Mouse (Mus musculus): ENCODE data around the gene Dnmt3b. TPM values are rescaled to one million over a fixed set of nuclear protein-coding genes. Genes with fewer than 3 reads are reported as not detected.
"Not testable (repeated sequence)": the region's sequence is repeated elsewhere in the genome, so short reads cannot be mapped to it uniquely, and the experiment has no call there.

Gene Dnmt3b
- polyA plus RNA-seq, 1 experiment, result 0.98 TPM

- WGBS, result 58% methylated on average over 15 of the region's 15 CpGs
- Histone ChIP-seq H3K4me1 (ENCODE audit: control insufficient read depth, insufficient read depth, insufficient read length, low read length) (no peaks in the 10 kb centered on the region), H3K27me3 (ENCODE audit: control insufficient read depth, insufficient read depth, low read length) (no peaks in the 10 kb centered on the region), H3K27ac (ENCODE audit: insufficient read depth, low read depth, low read length) (no peak overlapping the region), H3K36me3 (ENCODE audit: control insufficient read depth, insufficient read depth, low read length) (no peaks in the 10 kb centered on the region), H3K4me3 (ENCODE audit: low read depth, low read length) (no peak overlapping the region)
- no peak for TF ChIP-seq CTCF (IDR thresholded peaks at IDR 0.05; ENCODE audit: extremely low read depth, insufficient read length, insufficient replicate concordance, low read depth, low read length)
- TF ChIP-seq POLR2A (IDR thresholded peaks at IDR 0.05; ENCODE audit: low read depth, low read length), result no peak
These were observed 10.1 kb upstream of the Dnmt3b start for GRCm38 (mm10) chr2:153638977-153639680.

GRCm38 (mm10) chr2:153642496-153642895 is 6.8 kb upstream of the Dnmt3b start:
- TF ChIP-seq CTCF (IDR thresholded peaks at IDR 0.05; ENCODE audit: extremely low read depth, insufficient read length, insufficient replicate concordance, low read depth, low read length) (no peak), POLR2A (IDR thresholded peaks at IDR 0.05; ENCODE audit: low read depth, low read length) (no peak)

DNA sequence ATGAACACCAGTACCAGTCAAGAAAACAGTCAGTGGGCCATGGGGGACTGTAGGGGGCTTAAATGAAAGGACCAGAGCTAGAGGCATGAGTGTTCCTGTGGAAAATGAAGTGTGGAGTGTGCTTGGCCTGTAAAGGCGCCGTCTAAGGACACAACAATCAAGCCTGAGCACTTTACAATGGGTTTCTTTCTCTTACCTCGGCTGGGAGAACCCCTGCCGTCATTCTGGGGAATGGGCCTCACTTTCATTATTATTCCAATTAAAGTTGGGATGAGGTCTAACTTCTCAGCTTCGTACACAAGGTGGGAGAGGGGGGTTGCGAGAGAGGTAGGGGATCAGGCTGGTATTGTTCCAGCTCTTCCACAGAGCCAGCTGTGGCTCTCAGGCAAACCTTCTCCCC is 6.3 kb upstream of the Dnmt3b start:
- H3K4me3 ChIP-seq (ENCODE audit: low read depth, low read length), result no peak overlapping the region
- H3K27me3 ChIP-seq (ENCODE audit: control insufficient read depth, insufficient read depth, low read length), result no peaks in the 10 kb centered on the region
- no peak overlapping the region for H3K27ac ChIP-seq (ENCODE audit: insufficient read depth, low read depth, low read length)
- TF ChIP-seq CTCF (IDR thresholded peaks at IDR 0.05; ENCODE audit: extremely low read depth, insufficient read length, insufficient replicate concordance, low read depth, low read length) (no peak), POLR2A (IDR thresholded peaks at IDR 0.05; ENCODE audit: low read depth, low read length) (no peak)
- H3K36me3 ChIP-seq (ENCODE audit: control insufficient read depth, insufficient read depth, low read length), result no peaks in the 10 kb centered on the region
- 63% methylated on average over 6 of the region's 6 CpGs for WGBS
- no peaks in the 10 kb centered on the region for H3K4me1 ChIP-seq (ENCODE audit: control insufficient read depth, insufficient read depth, insufficient read length, low read length)

More at GRCm38 (mm10) chr2:153642496-153642895, 6.8 kb upstream of the Dnmt3b start:
- Histone ChIP-seq H3K4me3 (ENCODE audit: low read depth, low read length) (no peak overlapping the region), H3K4me1 (ENCODE audit: control insufficient read depth, insufficient read depth, insufficient read length, low read length) (no peaks in the 10 kb centered on the region), H3K27me3 (ENCODE audit: control insufficient read depth, insufficient read depth, low read length) (no peaks in the 10 kb centered on the region), H3K36me3 (ENCODE audit: control insufficient read depth, insufficient read depth, low read length) (no peaks in the 10 kb centered on the region), H3K27ac (ENCODE audit: insufficient read depth, low read depth, low read length) (no peak overlapping the region)
- WGBS, result 36% methylated on average over 3 of the region's 3 CpGs

DNA sequence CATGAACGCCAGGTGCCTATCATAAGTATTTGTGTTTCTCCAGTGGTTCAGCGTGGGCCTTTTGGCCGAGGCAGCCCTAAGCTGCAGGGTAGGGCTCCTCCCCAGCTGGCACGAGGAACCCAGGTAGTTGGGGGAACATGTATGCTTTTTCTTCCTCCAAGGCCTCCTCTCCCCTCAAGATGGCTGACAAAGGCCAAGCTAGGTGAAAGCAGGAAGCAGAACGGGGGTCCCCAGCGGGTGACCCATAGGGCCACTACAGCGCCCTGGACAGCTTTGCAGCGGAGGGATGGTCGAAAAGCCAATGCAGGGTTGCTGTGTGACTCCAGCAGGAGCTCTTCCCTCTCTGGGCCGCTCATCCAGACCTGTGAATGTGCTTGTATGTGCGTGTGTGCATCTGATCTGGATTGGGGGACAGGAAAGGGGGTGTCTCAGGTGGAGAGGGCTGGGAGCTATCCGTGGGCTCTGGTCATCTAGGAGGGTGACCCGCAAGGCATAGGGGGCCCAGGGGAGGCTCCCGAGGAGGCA is 415 bp upstream of the Dnmt3b start:
- WGBS, result 32% methylated on average over 14 of the region's 14 CpGs

GRCm38 (mm10) chr2:153650014-153650687 is 901 bp downstream of the Dnmt3b start:
- Histone ChIP-seq H3K36me3 (ENCODE audit: control insufficient read depth, insufficient read depth, low read length) (no peaks in the 10 kb centered on the region), H3K27me3 (ENCODE audit: control insufficient read depth, insufficient read depth, low read length) (no peaks in the 10 kb centered on the region), H3K27ac (ENCODE audit: insufficient read depth, low read depth, low read length) (no peak overlapping the region), H3K4me3 (ENCODE audit: low read depth, low read length) (peak overlapping the region; percentile 85), H3K4me1 (ENCODE audit: control insufficient read depth, insufficient read depth, insufficient read length, low read length) (0 out of 2 replicates have a peak, but pooled peaks cover 3% of the 10 kb centered on the region)
- WGBS, result 3% methylated on average over 28 of the region's 28 CpGs
- TF ChIP-seq CTCF (IDR thresholded peaks at IDR 0.05; ENCODE audit: extremely low read depth, insufficient read length, insufficient replicate concordance, low read depth, low read length) (no peak), POLR2A (IDR thresholded peaks at IDR 0.05; ENCODE audit: low read depth, low read length) (no peak)

More for the DNA sequence above, 415 bp upstream of the Dnmt3b start:
- H3K4me1 ChIP-seq (ENCODE audit: control insufficient read depth, insufficient read depth, insufficient read length, low read length), result 0 out of 2 replicates have a peak, but pooled peaks cover 3% of the 10 kb centered on the region
- TF ChIP-seq POLR2A (IDR thresholded peaks at IDR 0.05; ENCODE audit: low read depth, low read length) (no peak), CTCF (IDR thresholded peaks at IDR 0.05; ENCODE audit: extremely low read depth, insufficient read length, insufficient replicate concordance, low read depth, low read length) (no peak)
- H3K27me3 ChIP-seq (ENCODE audit: control insufficient read depth, insufficient read depth, low read length), result no peaks in the 10 kb centered on the region
- H3K36me3 ChIP-seq (ENCODE audit: control insufficient read depth, insufficient read depth, low read length), result no peaks in the 10 kb centered on the region
- H3K4me3 ChIP-seq (ENCODE audit: low read depth, low read length), result peak overlapping the region; percentile 85
- H3K27ac ChIP-seq (ENCODE audit: insufficient read depth, low read depth, low read length), result no peak overlapping the region

- TF ChIP-seq POLR2A (IDR thresholded peaks at IDR 0.05; ENCODE audit: low read depth, low read length) (no peak), CTCF (IDR thresholded peaks at IDR 0.05; ENCODE audit: extremely low read depth, insufficient read length, insufficient replicate concordance, low read depth, low read length) (no peak)
- WGBS, result 94% methylated on average over 3 of the region's 3 CpGs
- Histone ChIP-seq H3K27ac (ENCODE audit: insufficient read depth, low read depth, low read length) (no peak overlapping the region), H3K4me3 (ENCODE audit: low read depth, low read length) (no peak overlapping the region), H3K36me3 (ENCODE audit: control insufficient read depth, insufficient read depth, low read length) (no peaks in the 10 kb centered on the region), H3K4me1 (ENCODE audit: control insufficient read depth, insufficient read depth, insufficient read length, low read length) (0 out of 2 replicates have a peak, but pooled peaks cover 3% of the 10 kb centered on the region), H3K27me3 (ENCODE audit: control insufficient read depth, insufficient read depth, low read length) (no peaks in the 10 kb centered on the region)
These were observed 2.4 kb downstream of the Dnmt3b start for GRCm38 (mm10) chr2:153651681-153652080.

- not testable (repeated sequence) for H3K4me3 ChIP-seq (ENCODE audit: low read depth, low read length); H3K27ac ChIP-seq (ENCODE audit: insufficient read depth, low read depth, low read length); H3K36me3 ChIP-seq (ENCODE audit: control insufficient read depth, insufficient read depth, low read length); H3K4me1 ChIP-seq (ENCODE audit: control insufficient read depth, insufficient read depth, insufficient read length, low read length); H3K27me3 ChIP-seq (ENCODE audit: control insufficient read depth, insufficient read depth, low read length)
- 39% methylated on average over 8 of the region's 8 CpGs for WGBS
These were observed 8.4 kb downstream of the Dnmt3b start for GRCm38 (mm10) chr2:153657659-153658058.

Data from small intestine, adult 2 months (tissue).